Mouse (Mus musculus) forebrain, embryonic 13.5 days (tissue): ENCODE data around the gene Chil4. TPM values are rescaled to one million over a fixed set of nuclear protein-coding genes. Genes with fewer than 3 reads are reported as not detected.
A peak's percentile ranks its signal among the peaks of the same experiment; 100 is the strongest.
"Not testable (repeated sequence)": the region's sequence is repeated elsewhere in the genome, so short reads cannot be mapped to it uniquely, and the experiment has no call there.

Source experiments
- ATAC-seq: fragments of 200-750 bp; cut with Nextera tagmentation; 2 replicates; pipeline ENCODE4 v1.8.0; 2017
- H3K27ac ChIP-seq: fragments of 300-500 bp; sonication (generic); 2 replicates; pipeline ENCODE4 v1.5.1; 2015; ENCODE audit warnings: inconsistent platforms, mild to moderate bottlenecking, moderate library complexity
- H3K27me3 ChIP-seq: fragments of 300-500 bp; sonication (generic); 2 replicates; pipeline ENCODE4 v1.6.1; 2015; ENCODE audit warnings: mild to moderate bottlenecking, inconsistent platforms
- H3K36me3 ChIP-seq: fragments of 300-500 bp; sonication (generic); 2 replicates; pipeline ENCODE4 v1.6.1; 2015; ENCODE audit warnings: mild to moderate bottlenecking, inconsistent platforms; ENCODE audit not compliant: poor library complexity, severe bottlenecking
- H3K4me1 ChIP-seq: fragments of 300-500 bp; sonication (generic); 2 replicates; pipeline ENCODE4 v1.6.1; 2015; ENCODE audit warnings: inconsistent platforms
- H3K4me2 ChIP-seq: fragments of 300-500 bp; sonication (generic); 2 replicates; pipeline ENCODE4 v1.6.1; 2015; ENCODE audit warnings: inconsistent platforms, mild to moderate bottlenecking, moderate library complexity
- H3K4me3 ChIP-seq: fragments of 300-500 bp; sonication (generic); 2 replicates; pipeline ENCODE4 v1.5.1; 2015; ENCODE audit warnings: mild to moderate bottlenecking, inconsistent platforms
- H3K9ac ChIP-seq: fragments of 300-500 bp; sonication (generic); 2 replicates; pipeline ENCODE4 v1.6.1; 2015; ENCODE audit warnings: mild to moderate bottlenecking, inconsistent platforms
- H3K9me3 ChIP-seq: fragments of 300-500 bp; sonication (generic); replicated peaks from 2 replicates; pipeline ENCODE4 v1.6.1; 2016; ENCODE audit warnings: inconsistent platforms
- WGBS: fragments of 180-500 bp; shearing (Covaris S2); methylation state at CpG from one replicate; pipeline ENCODE4 v1.1.7; 2015; 5-methylcytosine and 5-hydroxymethylcytosine counted together
- polyA plus RNA-seq: library from polyadenylated mRNA; unstranded; fragments of >200 nt; fragmentation: Nextera tagmentation; extraction: Ambion mirVana; gene quantifications from 2 replicates; pipeline ENCODE4 v1.2.1, GENCODE M21; 2015

The Chil4 gene
- polyA plus RNA-seq, 1 experiment from 2014 or later, result not detected

DNA sequence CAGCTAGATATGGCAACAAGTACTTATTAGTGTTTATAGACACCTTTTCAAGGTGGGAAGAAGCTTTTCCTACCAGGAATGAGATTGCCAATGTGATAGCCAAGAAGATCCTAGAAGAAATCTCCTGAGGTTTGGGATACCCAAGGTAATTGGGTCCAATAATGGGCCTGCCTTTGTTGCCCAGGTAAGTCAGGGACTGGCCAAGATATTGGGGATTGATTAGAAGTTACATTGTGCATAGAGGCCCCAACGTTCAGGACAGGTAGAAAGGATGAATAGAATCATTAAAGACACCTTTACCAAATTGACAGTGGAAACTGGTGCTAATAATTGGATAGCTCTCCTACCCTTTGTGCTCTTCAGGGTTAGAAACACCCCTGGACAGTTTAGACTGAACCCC lies 21.3 kb downstream of the Chil4 start:
- H3K4me1 ChIP-seq, ATAC-seq, H3K4me3 ChIP-seq, H3K4me2 ChIP-seq, H3K36me3 ChIP-seq, H3K27me3 ChIP-seq, H3K27ac ChIP-seq, H3K9ac ChIP-seq: not testable (repeated sequence)
- 58% methylated on average over 1 of the region's 1 CpGs for WGBS
- peaks cover 10% of the 10 kb centered on the region for H3K9me3 ChIP-seq

DNA sequence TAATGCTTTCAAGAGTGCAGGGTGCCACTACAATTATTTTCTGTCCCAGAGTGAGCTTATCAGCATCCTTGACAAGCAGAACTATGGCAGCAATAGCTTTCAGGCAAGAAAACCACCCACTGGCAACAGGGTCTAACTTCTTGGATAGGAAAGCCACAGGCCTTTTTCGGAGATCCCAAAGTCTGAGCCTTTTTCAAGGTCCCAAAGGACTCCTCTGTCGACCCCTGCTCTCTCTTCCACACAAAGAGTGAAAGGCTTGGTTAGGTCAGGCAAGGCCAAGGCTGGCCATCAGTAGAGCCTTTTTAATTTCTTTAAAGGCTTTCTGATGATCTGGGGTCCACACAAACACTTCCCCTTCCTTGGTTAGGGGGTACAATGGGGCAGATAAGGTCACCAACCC lies 22.1 kb downstream of the Chil4 start:
- not testable (repeated sequence) for H3K27ac ChIP-seq, H3K36me3 ChIP-seq, H3K4me1 ChIP-seq, ATAC-seq, H3K4me2 ChIP-seq, H3K4me3 ChIP-seq, H3K27me3 ChIP-seq, H3K9ac ChIP-seq
- 83% methylated on average over 2 of the region's 2 CpGs for WGBS
- H3K9me3 ChIP-seq, result peaks cover 10% of the 10 kb centered on the region

DNA sequence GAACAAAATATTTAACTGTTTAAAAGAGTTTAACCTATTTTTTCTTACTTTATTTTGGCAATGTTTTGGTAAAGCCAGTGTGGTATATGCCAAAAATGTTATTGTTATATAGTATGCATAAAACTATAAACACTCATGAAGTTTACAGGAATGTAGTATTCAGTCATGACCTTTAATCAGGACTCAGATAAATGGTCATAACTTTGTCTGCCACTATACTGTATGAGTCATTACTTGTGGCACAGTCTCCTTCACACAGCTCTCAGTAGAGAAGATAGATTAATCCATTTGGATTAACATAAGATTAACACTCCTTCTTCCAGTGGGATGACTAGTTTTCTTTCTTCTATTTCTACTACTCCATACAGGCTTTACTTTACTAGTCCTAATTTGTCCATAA lies 23.0 kb downstream of the Chil4 start:
- no peaks in the 10 kb centered on the region for H3K36me3 ChIP-seq
- H3K4me1 ChIP-seq, result no peaks in the 10 kb centered on the region
- H3K27ac ChIP-seq, result no peak overlapping the region
- no peaks in the 10 kb centered on the region for H3K27me3 ChIP-seq
- no peak overlapping the region for H3K4me2 ChIP-seq
- no peak for ATAC-seq
- peaks cover 10% of the 10 kb centered on the region for H3K9me3 ChIP-seq
- H3K4me3 ChIP-seq, result no peak overlapping the region
- no peak overlapping the region for H3K9ac ChIP-seq

DNA sequence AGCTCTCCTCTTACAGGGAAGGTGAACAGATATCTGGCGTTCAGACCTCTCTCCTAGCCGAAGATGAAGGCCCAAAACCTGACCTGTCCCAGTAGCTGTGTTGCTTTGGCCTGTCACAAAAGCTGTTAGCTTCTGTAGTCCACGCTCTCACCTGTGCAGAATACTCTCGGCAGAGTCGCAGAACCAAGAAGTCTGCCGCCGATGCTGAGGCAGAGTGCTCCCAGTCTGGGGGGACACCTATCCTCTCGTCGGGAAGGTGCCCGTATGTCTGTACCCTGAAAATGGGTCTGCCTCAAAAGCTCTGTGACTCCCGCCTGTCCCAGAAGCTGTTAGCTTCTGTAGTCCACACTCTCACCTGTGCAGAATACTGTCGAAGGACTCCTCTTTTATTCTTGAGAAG lies 23.8 kb downstream of the Chil4 start:
- Histone ChIP-seq H3K36me3 (no peaks in the 10 kb centered on the region), H3K4me2 (no peak overlapping the region), H3K27me3 (no peaks in the 10 kb centered on the region), H3K9me3 (peaks cover 10% of the 10 kb centered on the region), H3K27ac (no peak overlapping the region), H3K4me3 (no peak overlapping the region), H3K4me1 (no peaks in the 10 kb centered on the region), H3K9ac (no peak overlapping the region)
- 93% methylated on average over 12 of the region's 12 CpGs for WGBS
- ATAC-seq, result no peak

DNA sequence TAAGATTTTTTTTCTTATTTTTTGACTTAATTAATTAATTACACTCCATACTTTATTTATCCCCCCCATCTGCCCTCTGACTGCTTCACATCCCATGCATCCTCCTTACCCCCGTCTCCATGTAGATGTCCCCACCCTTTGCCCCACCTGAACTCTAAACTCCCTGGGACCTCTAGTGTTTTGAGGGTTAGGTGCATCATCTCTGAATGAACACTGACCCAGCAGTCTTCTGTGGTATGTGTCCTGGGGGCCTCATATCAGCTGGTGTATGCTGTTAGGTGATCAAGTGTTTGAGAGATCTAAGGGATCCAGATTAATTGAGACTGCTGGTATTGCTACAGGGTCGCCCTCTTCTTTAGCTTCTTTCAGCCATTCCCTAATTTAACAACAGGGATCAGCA lies 31.3 kb downstream of the Chil4 start:
- no peaks in the 10 kb centered on the region for H3K27me3 ChIP-seq
- no peak overlapping the region for H3K4me2 ChIP-seq
- no peak overlapping the region for H3K4me3 ChIP-seq
- 82% methylated on average over 2 of the region's 2 CpGs for whole genome bisulfite sequencing
- H3K9me3 ChIP-seq, result peaks cover 9% of the 10 kb centered on the region
- no peak overlapping the region for H3K9ac ChIP-seq
- no peaks in the 10 kb centered on the region for H3K36me3 ChIP-seq
- no peaks in the 10 kb centered on the region for H3K4me1 ChIP-seq
- ATAC-seq, result no peak
- H3K27ac ChIP-seq, result no peak overlapping the region

DNA sequence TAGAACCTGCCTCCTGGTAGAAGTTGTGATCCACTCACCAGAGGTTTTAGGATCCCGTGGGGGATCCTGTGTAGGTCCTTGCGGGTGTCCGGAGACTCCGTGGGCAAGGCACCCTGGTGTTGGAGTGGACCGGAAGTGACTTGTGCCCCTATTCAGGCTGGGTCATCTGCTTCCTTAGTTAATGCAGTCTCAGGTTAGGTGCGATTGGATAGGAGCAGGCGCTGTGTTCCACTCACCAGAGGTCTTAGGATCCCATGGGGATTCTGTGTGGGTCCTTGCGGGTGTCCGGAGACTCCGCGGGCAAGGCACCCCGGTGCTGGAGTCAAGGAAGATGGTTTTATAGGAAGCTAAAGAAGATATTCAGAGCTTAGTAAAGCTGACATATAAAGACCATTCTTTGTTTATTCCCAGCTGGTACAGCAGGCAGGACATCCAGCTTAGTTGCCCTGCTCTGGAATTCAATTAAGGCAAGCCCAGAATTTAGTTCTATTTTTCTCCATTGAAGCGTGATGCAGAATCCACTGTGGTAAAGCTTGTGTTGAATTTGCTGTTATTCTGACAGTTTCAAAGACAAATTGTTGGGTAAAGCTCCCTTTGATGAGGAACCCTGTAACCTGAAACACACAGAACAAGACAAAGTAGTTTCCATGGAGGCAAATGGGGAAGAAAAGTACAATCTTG lies 41.7 kb downstream of the Chil4 start:
- ATAC-seq, result peak; percentile 61; the same call in 1 of the 2 replicates
- Histone ChIP-seq H3K9me3 (0 out of 2 replicates have a peak, but pooled peaks cover 7% of the 10 kb centered on the region), H3K27ac (no peak overlapping the region), H3K36me3 (no peaks in the 10 kb centered on the region), H3K4me1 (peaks cover 9% of the 10 kb centered on the region), H3K9ac (no peak overlapping the region), H3K27me3 (no peaks in the 10 kb centered on the region), H3K4me2 (no peak overlapping the region), H3K4me3 (no peak overlapping the region)
- WGBS, result 56% methylated on average over 13 of the region's 13 CpGs

DNA sequence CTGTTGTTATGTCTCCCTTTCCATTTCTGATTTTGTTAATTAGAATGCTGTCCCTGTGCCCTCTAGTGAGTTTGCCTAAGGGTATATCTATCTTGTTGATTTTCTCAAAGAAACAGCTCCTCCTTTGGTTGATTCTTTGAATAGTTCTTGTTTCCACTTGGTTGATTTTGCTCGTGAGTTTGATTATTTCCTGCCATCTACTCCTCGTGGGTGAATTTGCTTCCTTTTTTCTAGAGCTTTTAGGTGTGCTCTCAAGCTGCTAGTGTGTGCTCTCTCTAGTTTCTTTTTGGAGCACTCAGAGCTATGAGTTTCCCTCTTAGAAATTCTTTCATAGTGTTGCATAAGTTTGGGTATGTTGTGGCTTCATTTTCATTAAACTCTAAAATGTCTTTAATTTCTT lies 44.3 kb downstream of the Chil4 start:
- H3K27ac ChIP-seq, H3K4me2 ChIP-seq, H3K9me3 ChIP-seq, H3K9ac ChIP-seq, ATAC-seq, H3K27me3 ChIP-seq, H3K36me3 ChIP-seq, H3K4me3 ChIP-seq: not testable (repeated sequence)
- H3K4me1 ChIP-seq, result peaks cover 14% of the 10 kb centered on the region
- WGBS, result 58% methylated on average over 2 of the region's 2 CpGs

DNA sequence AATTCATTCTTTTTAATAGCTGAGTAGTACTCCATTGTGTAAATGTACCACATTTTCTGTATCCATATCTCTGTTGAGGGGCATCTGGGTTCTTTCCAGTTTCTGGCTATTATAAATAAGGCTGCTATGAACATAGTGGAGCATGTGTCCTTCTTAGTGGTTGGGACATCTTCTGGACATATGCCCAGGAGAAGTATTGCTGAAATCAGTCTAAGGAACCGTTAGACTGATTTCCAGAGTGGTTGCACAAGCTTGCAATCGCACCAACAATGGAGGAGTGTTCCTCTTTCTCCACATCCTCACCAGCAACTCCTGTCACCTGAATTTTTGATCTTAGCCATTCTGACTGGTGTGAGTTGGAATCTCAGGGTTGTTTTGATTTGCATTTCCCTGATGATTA lies 46.8 kb downstream of the Chil4 start:
- H3K9me3 ChIP-seq, H3K36me3 ChIP-seq, H3K4me1 ChIP-seq, H3K27ac ChIP-seq, H3K9ac ChIP-seq, H3K4me3 ChIP-seq, H3K4me2 ChIP-seq, ATAC-seq, H3K27me3 ChIP-seq: not testable (repeated sequence)
- 86% methylated on average over 2 of the region's 2 CpGs for WGBS

DNA sequence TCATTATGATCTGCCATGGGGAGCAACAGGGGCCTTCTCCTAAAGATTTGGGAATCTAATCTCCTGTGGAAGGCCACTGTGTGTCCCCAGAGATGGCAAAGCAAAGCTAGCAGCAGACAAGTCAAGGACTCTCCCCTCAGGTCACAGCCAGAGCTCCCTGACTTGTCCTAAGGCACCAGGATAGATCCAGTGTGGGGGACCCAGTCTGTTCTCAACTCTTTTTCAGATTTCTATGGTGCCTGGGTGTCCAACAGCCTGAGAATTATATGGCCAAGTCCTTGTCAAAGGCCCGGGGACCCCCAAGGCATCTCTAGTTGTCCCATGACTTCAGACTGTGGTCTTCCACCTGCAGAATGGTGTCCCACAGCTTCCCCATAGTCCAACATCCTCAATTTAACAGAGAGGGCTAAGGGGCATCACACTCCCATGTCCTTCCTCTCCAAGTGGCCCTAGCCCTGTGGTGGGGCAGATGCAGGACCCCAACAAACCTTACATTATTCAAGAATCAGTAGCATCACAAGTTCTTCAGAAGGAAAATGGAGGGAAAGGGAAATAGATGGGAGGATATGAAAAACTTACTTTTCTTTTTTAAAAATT lies 48.1 kb downstream of the Chil4 start:
- no peak overlapping the region for H3K9ac ChIP-seq
- peak; percentile 3; the same call in 1 of the 2 replicates for ATAC-seq
- H3K4me1 ChIP-seq, result 0 out of 2 replicates have a peak, but pooled peaks cover 5% of the 10 kb centered on the region
- H3K27ac ChIP-seq, result no peak overlapping the region
- H3K4me3 ChIP-seq, result no peak overlapping the region
- H3K36me3 ChIP-seq, result no peaks in the 10 kb centered on the region
- no peaks in the 10 kb centered on the region for H3K27me3 ChIP-seq
- no peaks in the 10 kb centered on the region for H3K9me3 ChIP-seq
- H3K4me2 ChIP-seq, result no peak overlapping the region
- WGBS, result 87% methylated on average over 1 of the region's 1 CpGs

DNA sequence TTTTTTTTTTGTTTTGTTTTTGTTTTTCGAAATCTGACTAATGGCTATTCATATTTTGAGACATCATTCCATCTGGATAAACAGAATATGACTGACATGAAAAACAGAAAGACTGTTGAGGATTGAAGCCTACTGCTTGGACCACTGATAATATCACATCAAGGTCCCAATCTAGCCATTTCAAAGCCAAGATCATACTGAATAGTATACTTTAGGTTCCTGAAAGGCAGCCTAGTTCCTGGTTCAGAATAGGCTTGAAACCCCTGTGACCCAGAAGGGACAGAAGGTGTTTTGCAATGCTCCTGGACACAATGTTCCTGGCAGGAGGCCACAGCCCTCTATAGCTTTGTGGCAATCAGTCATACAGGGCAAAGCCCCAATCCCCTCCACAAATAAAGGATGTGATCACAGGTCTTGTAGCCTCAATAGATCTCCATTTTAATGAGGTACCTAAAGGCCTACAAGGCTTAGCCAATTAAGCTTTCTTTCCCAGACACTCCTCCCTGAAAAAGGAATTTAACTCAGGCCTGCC lies 48.7 kb downstream of the Chil4 start:
- Histone ChIP-seq H3K4me1 (0 out of 2 replicates have a peak, but pooled peaks cover 5% of the 10 kb centered on the region), H3K9me3 (no peaks in the 10 kb centered on the region), H3K36me3 (no peaks in the 10 kb centered on the region), H3K27ac (no peak overlapping the region), H3K4me3 (no peak overlapping the region), H3K27me3 (no peaks in the 10 kb centered on the region), H3K9ac (no peak overlapping the region), H3K4me2 (no peak overlapping the region)
- peak; percentile 65; the same call in 1 of the 2 replicates for ATAC-seq
- 73% methylated on average over 1 of the region's 1 CpGs for WGBS

DNA sequence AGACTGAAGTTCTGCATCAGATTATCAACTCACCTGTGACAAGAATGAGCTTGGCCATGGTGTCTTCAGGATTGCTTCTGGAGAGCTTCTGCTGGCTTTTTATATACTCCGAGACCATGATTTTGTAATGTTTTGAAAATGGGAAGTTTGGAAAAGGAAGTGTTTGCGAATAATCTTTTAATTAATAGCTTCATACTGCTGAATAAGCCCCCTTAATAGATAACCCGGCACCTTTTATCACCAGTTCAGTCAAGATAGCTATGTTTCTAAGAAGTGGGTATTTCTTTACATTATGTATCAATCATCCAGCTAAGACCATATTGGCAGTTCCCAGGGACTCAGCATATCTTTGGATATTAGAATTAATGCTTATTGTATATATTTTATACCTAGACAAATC lies 51.8 kb downstream of the Chil4 start, which contains the start of gene Chil3:
Gene Chil3, minus strand, starts transcription at position 101 of the 400 bp plus-strand sequence.
- no peak within 1 kb of the TSS for H3K27ac ChIP-seq
- H3K4me2 ChIP-seq, result no peak within 1 kb of the TSS
- 83% methylated on average over 3 of the region's 3 CpGs for WGBS
- H3K27me3 ChIP-seq, result no peaks in the 10 kb centered on the region
- H3K4me3 ChIP-seq, result no peak within 1 kb of the TSS
- H3K4me1 ChIP-seq, result 0 out of 2 replicates have a peak, but pooled peaks cover 5% of the 10 kb centered on the region
- ATAC-seq, result no peak
- no peaks in the 10 kb centered on the region for H3K36me3 ChIP-seq
- no peaks in the 10 kb centered on the region for H3K9me3 ChIP-seq
- no peak within 1 kb of the TSS for H3K9ac ChIP-seq

DNA sequence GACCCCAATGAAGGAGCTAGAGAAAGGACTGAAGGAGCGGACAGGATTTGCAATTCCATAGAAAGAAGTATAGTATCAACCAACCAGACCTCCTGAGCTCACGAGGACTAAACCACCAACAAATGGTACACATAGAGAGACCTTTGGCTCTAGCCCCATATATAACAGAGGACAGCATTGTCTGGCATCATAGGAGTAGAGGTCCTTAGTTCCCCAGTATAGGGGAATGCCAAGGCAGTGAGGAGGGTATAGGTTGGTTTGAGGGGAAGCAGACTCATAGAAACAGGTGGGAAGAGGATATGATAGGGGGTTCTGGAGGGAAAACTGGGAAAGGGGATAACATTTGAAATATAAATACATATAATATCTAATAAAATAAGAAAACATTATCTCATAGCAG lies 64.9 kb downstream of the Chil4 start:
- no peaks in the 10 kb centered on the region for H3K9me3 ChIP-seq
- no peak overlapping the region for H3K4me2 ChIP-seq
- H3K4me3 ChIP-seq, result no peak overlapping the region
- no peaks in the 10 kb centered on the region for H3K36me3 ChIP-seq
- no peaks in the 10 kb centered on the region for H3K4me1 ChIP-seq
- no peak overlapping the region for H3K27ac ChIP-seq
- no peak for ATAC-seq
- H3K9ac ChIP-seq, result no peak overlapping the region
- WGBS, result 88% methylated on average over 2 of the region's 2 CpGs
- H3K27me3 ChIP-seq, result no peaks in the 10 kb centered on the region
